24 mouse cellular contexts compared by ENCODE assay signal in genomic region chr4:100350106-100350795, GRCm38 (mm10).
DNase-seq lines count a peak whose midpoint lies in the region; ATAC-seq lines count a peak whose summit lies in the region.
"Had no signal": no experiment of that assay in that cellular context is flagged by ENCODE, and none has a peak within 500 bp of the region (broad histone marks: within the 10 kb centered on the region; RNA-seq: fewer than 3 reads in every experiment).

No protein-coding gene starts in this region.

- ATAC-seq in heart, embryonic 15.5 days (replicated peaks; ENCODE audit: insufficient number of reproducible peaks, insufficient read depth, low FRiP score, low read depth), result no peak
- ATAC-seq: forebrain, postnatal 0 days; midbrain, embryonic 16.5 days had no signal

- H3K27ac ChIP-seq in heart, embryonic 15.5 days, result 0 out of 2 replicates have a peak overlapping the region, but pooled peaks have one; percentile 24
- no peak overlapping the region for H3K27ac ChIP-seq in heart, embryonic 10.5 days
- H3K27ac ChIP-seq: forebrain, embryonic 12.5 days; hindbrain, embryonic 12.5 days; liver, embryonic 14.5 days had no signal

- no peaks in the 10 kb centered on the region for H3K27me3 ChIP-seq in heart, embryonic 15.5 days
- H3K27me3 ChIP-seq in heart, embryonic 10.5 days (ENCODE audit: insufficient read depth, poor library complexity, severe bottlenecking), result peaks cover 85% of the 10 kb centered on the region
- H3K27me3 ChIP-seq: forebrain, embryonic 12.5 days; hindbrain, embryonic 12.5 days had no signal

- H3K4me1 ChIP-seq in heart, embryonic 15.5 days (replicated peaks), result peaks cover 11% of the 10 kb centered on the region
- H3K4me1 ChIP-seq in heart, embryonic 10.5 days, result no peaks in the 10 kb centered on the region
- H3K4me1 ChIP-seq: forebrain, embryonic 12.5 days; hindbrain, embryonic 12.5 days had no signal

- H3K4me3 ChIP-seq in heart, embryonic 15.5 days, result no peak overlapping the region
- no peak overlapping the region for H3K4me3 ChIP-seq in heart, embryonic 10.5 days
- H3K4me3 ChIP-seq: forebrain, embryonic 12.5 days; hindbrain, embryonic 12.5 days had no signal

- H3K36me3 ChIP-seq in heart, embryonic 15.5 days, result no peaks in the 10 kb centered on the region
- no peaks in the 10 kb centered on the region for H3K36me3 ChIP-seq in heart, embryonic 10.5 days
- H3K36me3 ChIP-seq: forebrain, embryonic 12.5 days; hindbrain, embryonic 12.5 days had no signal

- 70% methylated on average over 7 of the region's 7 CpGs for WGBS in heart, embryonic 15.5 days
- 75% methylated on average over 7 of the region's 7 CpGs for WGBS in heart, embryonic 10.5 days

- no peak overlapping the region for H3K4me2 ChIP-seq in heart, embryonic 15.5 days
- H3K4me2 ChIP-seq: forebrain, embryonic 12.5 days; hindbrain, embryonic 12.5 days; midbrain, embryonic 11.5 days had no signal

- no peaks in the 10 kb centered on the region for H3K9me3 ChIP-seq in heart, embryonic 15.5 days (replicated peaks)
- H3K9me3 ChIP-seq in heart, embryonic 10.5 days, result no peaks in the 10 kb centered on the region
- H3K9me3 ChIP-seq: forebrain, embryonic 12.5 days; hindbrain, embryonic 12.5 days had no signal

- peak; percentile 12 for DNase-seq in adrenal gland, postnatal 14 days
- DNase-seq in adrenal gland, postnatal 4 days (ENCODE audit: low spot score in 2 of 2), result no peak
- DNase-seq in heart, embryonic 10.5 days (ENCODE audit: low spot score), result no peak
- peak; percentile 10 for DNase-seq in brain, adult 2 months (ENCODE audit: low read depth, low spot score)
- peak; percentile 32 for DNase-seq in skeletal muscle tissue, adult 2 months (ENCODE audit: low read depth, low spot score)
- DNase-seq in urinary bladder, adult 2 months (ENCODE audit: low spot score), result no peak
- DNase-seq in kidney, postnatal 25 days, result no peak
- DNase-seq: cerebellum, adult 8-10 months; cerebellum, postnatal 25 days; forebrain, postnatal 0 days; gastrocnemius, postnatal 36 days; heart, postnatal 36 days; kidney, adult 11 months; kidney, postnatal 14 days; liver; lung, adult 2 months; lung, postnatal 10 days; thymus, postnatal 14 days had no signal

- no peak overlapping the region for H3K9ac ChIP-seq in heart, embryonic 15.5 days
- H3K9ac ChIP-seq: forebrain, embryonic 12.5 days; forebrain, postnatal 0 days; hindbrain, embryonic 12.5 days; liver, embryonic 14.5 days had no signal

Comparison
In these comparisons a context has a peak if more than half of its experiments do, and no peak if none do; other contexts are left out.
1. DNase-seq: peak in adrenal gland, postnatal 14 days (single experiment), brain, adult 2 months (single experiment) and skeletal muscle tissue, adult 2 months (single experiment); none in adrenal gland, postnatal 4 days (0 of 2), heart, embryonic 10.5 days (single experiment), urinary bladder, adult 2 months (single experiment) and kidney, postnatal 25 days (0 of 2).